Mouse (Mus musculus): ENCODE measurements at regions not wholly inside any gene's neighbourhood (a gene's known extent, or its start where the extent isn't known, plus 50 kb on each side); places are given as distances from the start of the nearest gene placed in this dataset.

GRCm38 (mm10) chr7:129983601-129984120 lies 392.0 kb downstream of the Wdr11 start:
- Histone ChIP-seq H3K36me3 (no peaks in the 10 kb centered on the region), H3K27ac (replicated peaks) (no peak overlapping the region), H3K27me3 (ENCODE audit: low read depth, poor library complexity, severe bottlenecking) (no peaks in the 10 kb centered on the region; the same call in 1 of the 2 replicates), H3K4me3 (no peak overlapping the region), H3K9me3 (replicated peaks) (no peaks in the 10 kb centered on the region), H3K4me1 (peaks cover 37% of the 10 kb centered on the region)
- no peak for DNase-seq (ENCODE audit: low spot score)
- WGBS, result 94% methylated on average over 6 of the region's 6 CpGs

GRCm38 (mm10) chr7:129984367-129984766 lies 392.7 kb downstream of the Wdr11 start:
- Histone ChIP-seq H3K27ac (replicated peaks) (no peak overlapping the region), H3K9me3 (replicated peaks) (no peaks in the 10 kb centered on the region), H3K36me3 (no peaks in the 10 kb centered on the region), H3K4me3 (no peak overlapping the region), H3K27me3 (ENCODE audit: low read depth, poor library complexity, severe bottlenecking) (no peaks in the 10 kb centered on the region; the same call in 1 of the 2 replicates), H3K4me1 (peaks cover 35% of the 10 kb centered on the region)
- DNase-seq (ENCODE audit: low spot score), result no peak
- WGBS, result 87% methylated on average over 9 of the region's 9 CpGs

GRCm38 (mm10) chr7:129987119-129987665 lies 395.5 kb downstream of the Wdr11 start:
- H3K36me3 ChIP-seq, result no peaks in the 10 kb centered on the region
- DNase-seq (ENCODE audit: low spot score), result no peak
- H3K4me1 ChIP-seq, result peaks cover 36% of the 10 kb centered on the region
- no peaks in the 10 kb centered on the region; the same call in 1 of the 2 replicates for H3K27me3 ChIP-seq (ENCODE audit: low read depth, poor library complexity, severe bottlenecking)
- WGBS, result 73% methylated on average over 6 of the region's 6 CpGs
- H3K27ac ChIP-seq (replicated peaks), result no peak overlapping the region
- H3K4me3 ChIP-seq, result no peak overlapping the region
- no peaks in the 10 kb centered on the region for H3K9me3 ChIP-seq (replicated peaks)

GRCm38 (mm10) chr7:129987713-129988112 lies 396.1 kb downstream of the Wdr11 start:
- no peak for DNase-seq (ENCODE audit: low spot score)
- Histone ChIP-seq H3K4me3 (no peak overlapping the region), H3K27me3 (ENCODE audit: low read depth, poor library complexity, severe bottlenecking) (no peaks in the 10 kb centered on the region; the same call in 1 of the 2 replicates), H3K4me1 (peaks cover 31% of the 10 kb centered on the region), H3K9me3 (replicated peaks) (no peaks in the 10 kb centered on the region), H3K36me3 (no peaks in the 10 kb centered on the region), H3K27ac (replicated peaks) (no peak overlapping the region)
- WGBS, result 70% methylated on average over 4 of the region's 4 CpGs

- H3K4me1 ChIP-seq, result peaks cover 13% of the 10 kb centered on the region
- H3K4me3 ChIP-seq, result no peak overlapping the region
- no peak overlapping the region for H3K27ac ChIP-seq (replicated peaks)
- no peaks in the 10 kb centered on the region for H3K36me3 ChIP-seq
- no peak for DNase-seq (ENCODE audit: low spot score)
- no peaks in the 10 kb centered on the region for H3K9me3 ChIP-seq (replicated peaks)
- no peaks in the 10 kb centered on the region for H3K27me3 ChIP-seq (ENCODE audit: low read depth, poor library complexity, severe bottlenecking)
- WGBS, result 82% methylated on average over 14 of the region's 14 CpGs
These were observed 402.0 kb downstream of the Wdr11 start for GRCm38 (mm10) chr7:129993446-129994223.

- H3K27me3 ChIP-seq (ENCODE audit: low read depth, poor library complexity, severe bottlenecking), result no peaks in the 10 kb centered on the region
- H3K27ac ChIP-seq (replicated peaks), result no peak overlapping the region
- H3K4me3 ChIP-seq, result no peak overlapping the region
- WGBS, result 90% methylated on average over 7 of the region's 7 CpGs
- no peaks in the 10 kb centered on the region for H3K9me3 ChIP-seq (replicated peaks)
- peaks cover 21% of the 10 kb centered on the region for H3K4me1 ChIP-seq
- H3K36me3 ChIP-seq, result no peaks in the 10 kb centered on the region
- no peak for DNase-seq (ENCODE audit: low spot score)
These were observed 403.9 kb downstream of the Wdr11 start for GRCm38 (mm10) chr7:129995529-129995928.

GRCm38 (mm10) chr7:130001064-130001463 lies 409.4 kb downstream of the Wdr11 start:
- Histone ChIP-seq H3K9me3 (replicated peaks) (no peaks in the 10 kb centered on the region), H3K4me1 (peaks cover 56% of the 10 kb centered on the region), H3K27me3 (ENCODE audit: low read depth, poor library complexity, severe bottlenecking) (0 out of 2 replicates have a peak, but pooled peaks cover 3% of the 10 kb centered on the region), H3K4me3 (no peak overlapping the region), H3K27ac (replicated peaks) (no peak overlapping the region; the same call in 1 of the 2 replicates), H3K36me3 (no peaks in the 10 kb centered on the region)
- DNase-seq (ENCODE audit: low spot score), result peak; percentile 24
- 69% methylated on average over 10 of the region's 10 CpGs for WGBS

GRCm38 (mm10) chr7:130002002-130002401 lies 410.3 kb downstream of the Wdr11 start:
- Histone ChIP-seq H3K4me3 (no peak overlapping the region), H3K36me3 (no peaks in the 10 kb centered on the region), H3K27ac (replicated peaks) (no peak overlapping the region), H3K27me3 (ENCODE audit: low read depth, poor library complexity, severe bottlenecking) (0 out of 2 replicates have a peak, but pooled peaks cover 3% of the 10 kb centered on the region), H3K9me3 (replicated peaks) (no peaks in the 10 kb centered on the region), H3K4me1 (peaks cover 57% of the 10 kb centered on the region)
- DNase-seq (ENCODE audit: low spot score), result no peak
- 80% methylated on average over 12 of the region's 12 CpGs for WGBS

GRCm38 (mm10) chr7:130005406-130005805 lies 413.7 kb downstream of the Wdr11 start:
- H3K27me3 ChIP-seq (ENCODE audit: low read depth, poor library complexity, severe bottlenecking), result peaks cover 8% of the 10 kb centered on the region; the same call in 1 of the 2 replicates
- no peaks in the 10 kb centered on the region for H3K36me3 ChIP-seq
- no peaks in the 10 kb centered on the region for H3K9me3 ChIP-seq (replicated peaks)
- peaks cover 61% of the 10 kb centered on the region for H3K4me1 ChIP-seq
- H3K4me3 ChIP-seq, result no peak overlapping the region
- no peak for DNase-seq (ENCODE audit: low spot score)
- 0 out of 2 replicates have a peak overlapping the region, but pooled peaks have one; percentile 23 for H3K27ac ChIP-seq (replicated peaks)
- WGBS, result 46% methylated on average over 10 of the region's 10 CpGs

GRCm38 (mm10) chr7:130007993-130008583 lies 416.4 kb downstream of the Wdr11 start:
- Histone ChIP-seq H3K27me3 (ENCODE audit: low read depth, poor library complexity, severe bottlenecking) (peaks cover 14% of the 10 kb centered on the region; the same call in 1 of the 2 replicates), H3K4me1 (peaks cover 47% of the 10 kb centered on the region), H3K4me3 (no peak overlapping the region), H3K27ac (replicated peaks) (no peak overlapping the region), H3K9me3 (replicated peaks) (no peaks in the 10 kb centered on the region), H3K36me3 (no peaks in the 10 kb centered on the region)
- 38% methylated on average over 6 of the region's 6 CpGs for WGBS
- DNase-seq (ENCODE audit: low spot score), result no peak

GRCm38 (mm10) chr7:130008591-130009418 lies 417.1 kb downstream of the Wdr11 start:
- no peak for DNase-seq (ENCODE audit: low spot score)
- H3K4me1 ChIP-seq, result peaks cover 40% of the 10 kb centered on the region
- H3K4me3 ChIP-seq, result no peak overlapping the region
- 61% methylated on average over 12 of the region's 12 CpGs for WGBS
- no peak overlapping the region for H3K27ac ChIP-seq (replicated peaks)
- H3K9me3 ChIP-seq (replicated peaks), result no peaks in the 10 kb centered on the region
- H3K36me3 ChIP-seq, result no peaks in the 10 kb centered on the region
- H3K27me3 ChIP-seq (ENCODE audit: low read depth, poor library complexity, severe bottlenecking), result peaks cover 14% of the 10 kb centered on the region; the same call in 1 of the 2 replicates

- no peaks in the 10 kb centered on the region for H3K9me3 ChIP-seq (replicated peaks)
- no peak overlapping the region; the same call in 1 of the 2 replicates for H3K27ac ChIP-seq (replicated peaks)
- peaks cover 11% of the 10 kb centered on the region; the same call in 1 of the 2 replicates for H3K27me3 ChIP-seq (ENCODE audit: low read depth, poor library complexity, severe bottlenecking)
- DNase-seq (ENCODE audit: low spot score), result no peak
- WGBS, result 86% methylated on average over 8 of the region's 8 CpGs
- no peaks in the 10 kb centered on the region for H3K36me3 ChIP-seq
- peaks cover 21% of the 10 kb centered on the region for H3K4me1 ChIP-seq
- no peak overlapping the region for H3K4me3 ChIP-seq
These were observed 420.4 kb downstream of the Wdr11 start for GRCm38 (mm10) chr7:130012067-130012466.

Measured in midbrain, embryonic 10.5 days (tissue).